Mouse (Mus musculus) left cerebral cortex, adult 2 months (tissue): Measurements from ENCODE around the gene Rnf180. TPM values are rescaled to one million over a fixed set of nuclear protein-coding genes. Genes with fewer than 3 reads are reported as not detected.

Experiments used
- DNase-seq, 2 experiments: peaks; one replicate each; pipeline ENCODE4 v3.0.0; 2021 to 2022; ENCODE audit warnings: low spot score in 2 of 2, mixed read lengths in 1 of 2; ENCODE audit errors: extremely low spot score in 1 of 2
- H3K27ac ChIP-seq: fragments of 200-600 bp; 2 replicates; pipeline ENCODE4 v1.8.1; 2022
- H3K4me3 ChIP-seq: fragments of 200-600 bp; 2 replicates; pipeline ENCODE4 v1.8.1; 2022
- CTCF ChIP-seq: fragments of 200-600 bp; IDR thresholded peaks from 2 replicates; pipeline ENCODE4 v1.8.1; 2022; ENCODE audit warnings: antibody characterized with exemption, mild to moderate bottlenecking, moderate library complexity
- intact Hi-C: fragments of 180-260 bp; cut with DNase I; formaldehyde crosslinking; loops from one replicate; pipeline ENCODE4 v1.15.1; 2025
- total RNA-seq, 2 experiments: library from RNA; stranded (reverse); gene quantifications; 2 replicates each; pipeline ENCODE4 v1.2.3; 2021

Rnf180 gene
- total RNA-seq, 2 experiments from 2014 or later = 18.6 to 19.9 TPM

DNA sequence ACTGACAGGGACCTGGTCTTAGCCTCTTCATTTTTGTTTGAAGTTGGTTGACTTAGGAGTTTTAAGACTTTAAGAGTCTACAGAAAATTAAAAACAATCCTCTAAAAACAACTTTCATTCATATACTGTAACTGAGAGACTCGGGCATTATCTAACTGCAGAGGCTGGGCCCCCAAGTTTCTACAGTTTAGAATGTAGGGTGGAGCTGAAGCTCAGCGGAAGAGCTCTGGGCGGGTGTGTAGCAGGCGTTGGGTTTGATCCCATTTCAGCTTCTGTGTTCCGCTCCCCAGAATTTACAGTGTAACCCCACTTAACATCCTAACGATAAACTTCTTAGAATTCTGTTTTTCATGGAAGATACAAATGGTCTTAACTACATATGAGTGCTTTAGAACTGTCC, 183.0 kb downstream of the Rnf180 start:
- DNase-seq = no peak
- H3K27ac ChIP-seq = no peak overlapping the region
- intact Hi-C loops = no loop called here
- H3K4me3 ChIP-seq = no peak overlapping the region
- TF ChIP-seq CTCF = no peak

DNA sequence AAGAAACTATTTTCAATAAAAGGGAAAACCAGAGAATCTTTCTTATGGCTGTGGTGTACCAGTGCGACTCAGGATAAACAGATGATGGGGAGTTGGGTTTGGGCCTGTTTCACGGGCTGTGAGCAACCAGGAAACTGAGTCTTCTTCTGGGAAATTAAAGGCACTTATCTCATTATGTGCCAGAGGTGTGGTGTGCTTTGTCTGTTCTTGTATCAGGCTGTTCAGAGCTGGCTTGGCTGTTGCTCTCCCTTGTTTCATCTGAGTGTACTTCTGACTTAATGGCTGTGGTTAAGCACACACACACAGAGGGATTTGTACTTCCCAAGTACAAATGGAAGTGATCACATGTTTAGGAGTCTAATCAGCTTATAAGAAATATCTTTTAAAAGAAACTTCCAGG, 190.2 kb downstream of the Rnf180 start:
- intact Hi-C loops = no loop called here
- H3K27ac ChIP-seq = no peak overlapping the region
- no peak for TF ChIP-seq CTCF
- DNase-seq = no peak
- H3K4me3 ChIP-seq = no peak overlapping the region

DNA sequence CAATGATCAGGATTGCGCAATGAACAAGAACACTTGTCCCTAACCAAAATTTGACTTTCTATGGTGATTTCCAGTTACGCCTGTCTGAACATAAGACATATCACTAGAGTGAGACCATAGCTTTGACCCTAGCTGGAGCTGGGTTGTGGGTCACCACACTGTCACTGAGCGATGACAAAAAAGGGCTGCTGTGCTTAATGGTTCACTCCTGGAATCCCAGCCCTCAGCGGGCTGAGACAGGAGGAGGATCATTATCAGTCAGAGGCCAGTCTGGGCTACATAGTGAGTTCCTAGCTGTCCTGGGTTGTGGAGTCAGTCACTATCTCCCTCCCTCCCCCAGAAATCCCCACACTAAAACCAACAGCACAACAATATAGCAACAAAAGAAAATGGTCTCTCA, 193.9 kb downstream of the Rnf180 start:
- Histone ChIP-seq H3K27ac (no peak overlapping the region), H3K4me3 (no peak overlapping the region)
- DNase-seq = no peak
- no peak for TF ChIP-seq CTCF
- intact Hi-C loops = no loop called here

DNA sequence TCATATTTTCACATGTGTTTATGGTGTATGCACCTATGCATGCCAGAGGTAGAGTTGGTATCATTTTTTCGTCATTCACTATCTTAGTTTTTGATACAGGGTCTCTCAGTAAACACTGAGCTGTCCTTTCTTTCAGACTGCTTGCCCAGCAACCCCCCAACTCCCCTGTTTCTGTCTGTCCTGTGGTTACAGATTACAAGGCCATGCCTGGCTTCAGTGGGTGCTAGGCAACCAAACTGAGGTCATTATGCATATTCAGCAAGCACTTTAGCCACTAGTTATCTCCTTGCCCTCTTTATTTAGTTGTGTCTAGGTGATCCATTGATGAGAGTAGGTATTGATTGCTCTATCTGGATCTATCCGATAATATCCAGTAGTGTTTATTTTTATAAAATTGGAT, 198.3 kb downstream of the Rnf180 start:
- no peak for DNase-seq
- no peak overlapping the region for H3K27ac ChIP-seq
- no peak for TF ChIP-seq CTCF
- intact Hi-C loops = no loop called here
- no peak overlapping the region for H3K4me3 ChIP-seq

DNA sequence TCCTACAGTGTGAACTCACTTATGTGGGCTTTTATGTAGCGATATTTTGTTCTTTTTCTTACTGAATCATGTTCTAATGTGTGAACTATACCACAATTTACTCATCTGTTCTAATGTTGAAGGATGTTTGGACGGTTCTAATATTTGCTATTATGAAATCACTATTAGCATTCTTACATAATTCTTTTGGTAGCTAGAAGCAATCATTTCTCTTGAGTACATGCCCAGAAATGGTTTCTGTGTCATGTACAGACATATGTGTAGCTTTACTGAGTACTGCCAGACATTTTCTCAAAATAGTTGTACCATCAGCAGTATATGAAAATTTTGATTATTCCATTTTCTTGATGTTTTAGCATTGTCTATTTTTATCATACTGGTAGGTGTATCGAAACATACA, 205.3 kb downstream of the Rnf180 start:
- H3K27ac ChIP-seq = no peak overlapping the region
- DNase-seq = no peak
- no peak for TF ChIP-seq CTCF
- H3K4me3 ChIP-seq = no peak overlapping the region
- intact Hi-C loops = no loop called here

DNA sequence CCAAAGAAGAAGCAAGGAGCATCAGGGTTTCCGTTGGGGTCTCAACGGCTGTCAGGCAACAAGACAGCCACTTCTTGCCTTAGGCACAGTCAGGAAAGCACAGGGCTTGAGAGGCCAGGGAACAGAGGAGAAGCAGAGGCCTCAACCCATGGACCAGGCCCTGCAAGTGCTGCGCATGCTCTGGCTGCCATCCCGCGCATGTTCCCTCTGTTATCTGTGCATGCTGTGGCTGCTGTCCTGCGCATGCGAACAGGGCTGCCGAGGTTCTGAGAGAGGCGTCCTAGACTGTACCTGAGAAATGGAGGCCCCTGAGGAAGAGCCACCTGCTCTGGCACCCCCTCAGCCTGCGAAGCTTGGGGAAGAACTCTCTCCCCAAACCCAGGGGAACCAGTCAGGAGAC, 212.8 kb downstream of the Rnf180 start, which contains the start of gene 4933425L06Rik:
TSS of gene 4933425L06Rik (plus strand) at position 261 of the 400 bp plus-strand sequence.
- intact Hi-C loops = no loop called here
- H3K27ac ChIP-seq = no peak within 1 kb of the TSS
- no peak within 1 kb of the TSS for H3K4me3 ChIP-seq
- DNase-seq = no peak
- TF ChIP-seq CTCF = no peak

Other genes starting within 250 kb of the Rnf180 start
- 100 to 1,000 TPM; 166 to 173 TPM for gene Rgs7bp, start 239.9 kb downstream of the Rnf180 start, total RNA-seq
- gene 4933425L06Rik, start 212.7 kb downstream of the Rnf180 start, total RNA-seq = not detected
- gene Htr1a, start 148.8 kb upstream of the Rnf180 start, total RNA-seq = 10 to 100 TPM; 11.6 to 11.7 TPM